Mouse (Mus musculus): ENCODE data around the gene Gm15217.

- no peak for TF ChIP-seq TCF12 (IDR thresholded peaks at IDR 0.05; ENCODE audit: insufficient read depth, poor library complexity, severe bottlenecking)
- TF ChIP-seq USF1 (IDR thresholded peaks at IDR 0.05; ENCODE audit: low read depth): no peak
- TF ChIP-seq MAX (IDR thresholded peaks at IDR 0.05; ENCODE audit: low read depth): no peak
- no peak for TF ChIP-seq POLR2A (IDR thresholded peaks at IDR 0.05; ENCODE audit: insufficient read length, low read depth)
- no peak for TF ChIP-seq MYOD1 (IDR thresholded peaks at IDR 0.05; ENCODE audit: control insufficient read depth in 1 of 3, insufficient read length in 2 of 3, low read depth in 2 of 3)
- TF ChIP-seq POLR2AphosphoS2 (IDR thresholded peaks at IDR 0.05; ENCODE audit: insufficient read length, low read depth): no peak
- no peak for TF ChIP-seq REST (IDR thresholded peaks at IDR 0.05; ENCODE audit: insufficient read depth, insufficient read length)
- TF ChIP-seq E2F4 (IDR thresholded peaks at IDR 0.05; ENCODE audit: insufficient read depth): no peak
Observed at GRCm38 (mm10) chr14:46357696-46358095, 21.5 kb upstream of the Gm15217 start.
